Mouse (Mus musculus) MEL (cell line): ENCODE results near the gene Zbtb21. TPM values are rescaled to one million over a fixed set of nuclear protein-coding genes. Genes with fewer than 3 reads are reported as not detected.

Source experiments
- DNase-seq: peaks from one replicate; pipeline ENCODE4 v3.0.0; 2011; ENCODE audit warnings: low read depth, low spot score
- H3K27ac ChIP-seq: 2 replicates; pipeline ENCODE4 v1.5.1; 2012; ENCODE audit warnings: low read depth, mild to moderate bottlenecking, control low read depth, low read length, moderate library complexity; ENCODE audit not compliant: control insufficient read depth
- H3K27me3 ChIP-seq, 2 experiments: fragments of 150-350 bp in 1 of 2; sonication (generic) in 1 of 2; 2 replicates each; pipeline ENCODE4 v1.6.1; 2012; ENCODE audit warnings: low read length in 2 of 2, mild to moderate bottlenecking in 2 of 2, improper control_type of control experiment in 1 of 2, moderate library complexity in 1 of 2; ENCODE audit not compliant: insufficient read depth in 2 of 2, control insufficient read depth in 1 of 2
- H3K36me3 ChIP-seq, 2 experiments: 2 replicates each; pipeline ENCODE4 v1.6.1; 2012 to 2014; ENCODE audit warnings: low read length in 2 of 2, improper control_type of control experiment in 1 of 2, inconsistent platforms in 1 of 2, mild to moderate bottlenecking in 1 of 2; ENCODE audit not compliant: insufficient read depth in 2 of 2, control insufficient read depth in 1 of 2
- H3K4me1 ChIP-seq, 2 experiments: fragments of 150-350 bp in 1 of 2; sonication (generic) in 1 of 2; 2 replicates each; pipeline ENCODE4 v1.6.1; 2012; ENCODE audit warnings: low read length in 2 of 2, improper control_type of control experiment in 1 of 2, mild to moderate bottlenecking in 1 of 2; ENCODE audit not compliant: insufficient read depth in 2 of 2, control insufficient read depth in 1 of 2
- H3K4me3 ChIP-seq, 2 experiments: fragments of 150-350 bp in 1 of 2; sonication (generic) in 1 of 2; 2 replicates each; pipeline ENCODE4 v1.5.1; 2012; ENCODE audit warnings: low read depth in 2 of 2, low read length in 2 of 2, mild to moderate bottlenecking in 2 of 2, moderate library complexity in 2 of 2, control low read depth in 1 of 2, improper control_type of control experiment in 1 of 2; ENCODE audit not compliant: control insufficient read depth in 1 of 2, insufficient read depth in 1 of 2
- H3K79me2 ChIP-seq: 2 replicates; pipeline ENCODE4 v1.6.1; 2012; ENCODE audit warnings: mild to moderate bottlenecking, low read length, moderate library complexity; ENCODE audit not compliant: control insufficient read depth, poor library complexity, insufficient read depth
- H3K9ac ChIP-seq: 2 replicates; pipeline ENCODE4 v1.6.1; 2012; ENCODE audit warnings: low read depth, mild to moderate bottlenecking, control low read depth, low read length, moderate library complexity; ENCODE audit not compliant: control insufficient read depth, poor library complexity, severe bottlenecking
- H3K9me3 ChIP-seq: fragments of 150-350 bp; sonication (generic); replicated peaks from 2 replicates; pipeline ENCODE4 v1.6.1; 2012; ENCODE audit warnings: mild to moderate bottlenecking, low read length, improper control_type of control experiment, moderate library complexity; ENCODE audit not compliant: insufficient read depth
- CHD1 ChIP-seq: IDR thresholded peaks from 2 replicates; pipeline ENCODE4 v1.6.1; 2012; ENCODE audit warnings: low read depth, mild to moderate bottlenecking, inconsistent platforms, low read length, improper control_type of control experiment
- CTCF ChIP-seq, 3 experiments: IDR thresholded peaks in 2 of 3; conservative IDR thresholded peaks in 1 of 3; 2 replicates each; pipeline ENCODE4 v1.5.1; 2011 to 2012; ENCODE audit warnings: low read length in 3 of 3, low read depth in 2 of 3, mild to moderate bottlenecking in 2 of 3, improper control_type of control experiment in 1 of 3, inconsistent platforms in 1 of 3, mixed read lengths in 1 of 3, moderate library complexity in 1 of 3; ENCODE audit not compliant: control insufficient read depth in 1 of 3, insufficient read depth in 1 of 3, poor library complexity in 1 of 3, severe bottlenecking in 1 of 3
- ELF1 ChIP-seq: IDR thresholded peaks from 2 replicates; pipeline ENCODE4 v1.6.1; 2014; ENCODE audit warnings: low read depth, mild to moderate bottlenecking, inconsistent platforms, low read length, improper control_type of control experiment, moderate library complexity
- KAT2A ChIP-seq: conservative IDR thresholded peaks from 2 replicates; pipeline ENCODE4 v1.6.1; 2012; ENCODE audit warnings: low read depth, low read length, improper control_type of control experiment, inconsistent platforms
- MXI1 ChIP-seq: IDR thresholded peaks from 2 replicates; pipeline ENCODE4 v1.6.1; 2011; ENCODE audit warnings: mild to moderate bottlenecking, low read depth, low read length, improper control_type of control experiment
- MYC ChIP-seq: IDR thresholded peaks from 2 replicates; pipeline ENCODE4 v1.6.1; 2011; ENCODE audit warnings: low read depth, mild to moderate bottlenecking, low read length, improper control_type of control experiment, moderate library complexity
- NRF1 ChIP-seq: IDR thresholded peaks from 2 replicates; pipeline ENCODE4 v1.6.1; 2014; ENCODE audit warnings: low read depth, mild to moderate bottlenecking, inconsistent platforms, low read length, improper control_type of control experiment, moderate library complexity; ENCODE audit not compliant: poor library complexity, insufficient read depth, severe bottlenecking
- RAD21 ChIP-seq: IDR thresholded peaks from 2 replicates; pipeline ENCODE4 v1.6.1; 2011; ENCODE audit warnings: mild to moderate bottlenecking, low read depth, low read length, improper control_type of control experiment
- RCOR1 ChIP-seq: IDR thresholded peaks from 2 replicates; pipeline ENCODE4 v1.6.1; 2012; ENCODE audit warnings: low read depth, mild to moderate bottlenecking, inconsistent platforms, low read length, improper control_type of control experiment
- SIN3A ChIP-seq: IDR thresholded peaks from 2 replicates; pipeline ENCODE4 v1.6.1; 2012; ENCODE audit warnings: low read length, improper control_type of control experiment, inconsistent platforms
- SMC3 ChIP-seq: IDR thresholded peaks from 2 replicates; pipeline ENCODE4 v1.6.1; 2011; ENCODE audit warnings: low read depth, low read length, improper control_type of control experiment
- TCF12 ChIP-seq: IDR thresholded peaks from 2 replicates; pipeline ENCODE4 v1.6.1; 2014; ENCODE audit warnings: low read depth, mild to moderate bottlenecking, inconsistent platforms, low read length, improper control_type of control experiment, moderate library complexity
- USF2 ChIP-seq, 2 experiments: IDR thresholded peaks; 2 replicates each; pipeline ENCODE4 v1.6.1; 2011 to 2012; ENCODE audit warnings: improper control_type of control experiment in 2 of 2, low read length in 2 of 2, borderline replicate concordance in 1 of 2, inconsistent platforms in 1 of 2, low read depth in 1 of 2, mild to moderate bottlenecking in 1 of 2; ENCODE audit not compliant: insufficient read depth in 1 of 2
- ZC3H11A ChIP-seq: IDR thresholded peaks from 2 replicates; pipeline ENCODE4 v1.6.1; 2012; ENCODE audit warnings: low read depth, mild to moderate bottlenecking, inconsistent platforms, low read length, improper control_type of control experiment
- ZKSCAN1 ChIP-seq: IDR thresholded peaks from 2 replicates; pipeline ENCODE4 v1.6.1; 2012; ENCODE audit warnings: low read depth, mild to moderate bottlenecking, inconsistent platforms, low read length, improper control_type of control experiment, moderate library complexity
- polyA plus RNA-seq, 2 experiments: library from polyadenylated mRNA; stranded (reverse) in 1 of 2; unstranded in 1 of 2; fragments of >175 nt in 1 of 2; fragments of >200 nt in 1 of 2; gene quantifications; 2 replicates each; pipeline versions ENCODE4 v1.2.1 to v1.2.4; 2012; ENCODE audit warnings: low replicate concordance in 2 of 2, low read depth in 1 of 2; ENCODE audit not compliant: insufficient read length in 2 of 2, insufficient read depth in 1 of 2, missing spikeins in 1 of 2
- total RNA-seq: library from RNA; depleted of rRNA; stranded (reverse); fragments of 300-350 nt; gene quantifications from 2 replicates; pipeline ENCODE4 v1.2.3, GENCODE M21; 2012

Zbtb21 gene
- total and polyA plus RNA-seq, 3 experiments: 7.3 to 9.6 TPM; not detected in 1

DNA sequence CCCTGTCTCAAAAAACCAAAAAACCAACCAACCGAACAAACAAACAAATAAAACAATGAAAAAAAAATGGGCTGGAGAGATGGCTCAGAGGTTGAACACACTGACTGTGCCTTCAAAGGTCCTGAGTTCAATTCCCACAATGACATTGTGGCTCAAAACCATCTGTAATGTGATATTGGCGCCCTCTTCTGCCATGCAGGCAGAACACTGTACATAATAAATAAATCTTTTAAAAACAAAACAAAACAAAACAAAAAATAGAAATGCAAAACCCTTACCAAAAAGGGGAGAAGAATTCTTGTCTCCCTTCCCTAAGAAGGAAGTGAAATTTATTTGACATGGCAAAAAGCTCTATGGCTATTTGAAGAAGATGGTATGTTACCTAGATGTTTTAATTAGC, 29.1 kb upstream of the Zbtb21 start:
- H3K79me2 ChIP-seq: no peaks in the 10 kb centered on the region
- H3K9ac ChIP-seq: no peak overlapping the region
- H3K27ac ChIP-seq: no peak overlapping the region
- H3K4me3 ChIP-seq: no peak overlapping the region
- DNase-seq: peak; percentile 42
- H3K36me3 ChIP-seq: peaks cover 0 to 5% of the 10 kb centered on the region in 2 experiments; a peak in 1 of 4 replicates
- no peaks in the 10 kb centered on the region for H3K9me3 ChIP-seq
- peaks cover 3 to 6% of the 10 kb centered on the region in 2 experiments; a peak in 3 of 4 replicates for H3K4me1 ChIP-seq
- no peaks in the 10 kb centered on the region for H3K27me3 ChIP-seq
- TF ChIP-seq CHD1 (no peak), MXI1 (no peak), RAD21 (peak; percentile 67), CTCF (IDR thresholded peaks at IDR 0.05 in 2 of 3, conservative IDR thresholded peaks at IDR 0.05 in 1 of 3; ENCODE audit: control insufficient read depth in 1 of 3, insufficient read depth in 1 of 3, low read depth in 2 of 3, low read length in 3 of 3, poor library complexity in 1 of 3, severe bottlenecking in 1 of 3) (peak; percentile 18 to 51 (median 33); a peak in 4 of 6 replicates), ZC3H11A (peak; percentile 70), SMC3 (peak; percentile 52), MYC (no peak), ELF1 (no peak)
- TF ChIP-seq, all 39 proteins: peak for 4

DNA sequence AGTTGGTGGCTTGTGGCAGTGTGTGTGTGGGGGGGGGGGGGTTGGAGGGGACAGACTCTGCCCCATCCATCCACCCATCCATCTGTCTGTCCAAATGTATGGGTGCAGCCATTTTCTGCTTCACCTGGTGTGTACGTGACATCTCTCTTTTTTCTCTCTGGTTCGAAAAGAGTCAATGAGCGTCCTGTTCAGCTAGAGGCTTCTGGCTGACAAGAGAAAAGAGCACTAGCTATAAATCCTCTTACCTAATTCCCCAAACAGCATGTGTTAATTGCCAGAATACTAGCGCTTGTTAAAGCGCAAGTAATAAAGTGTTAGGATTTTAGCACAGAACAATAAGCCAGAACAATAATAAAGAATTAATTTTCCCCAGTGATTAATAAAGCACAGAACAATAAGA, 22.2 kb upstream of the Zbtb21 start:
- no peak for TF ChIP-seq SIN3A
- no peak for TF ChIP-seq ZC3H11A
- no peak for TF ChIP-seq NRF1
- TF ChIP-seq KAT2A: no peak
- no peak for TF ChIP-seq TCF12
- no peak for TF ChIP-seq USF2 (IDR thresholded peaks at IDR 0.05; ENCODE audit: borderline replicate concordance in 1 of 2, insufficient read depth in 1 of 2, low read depth in 1 of 2, low read length in 2 of 2)
- no peak for TF ChIP-seq SMC3
- no peak for TF ChIP-seq CTCF (IDR thresholded peaks at IDR 0.05 in 2 of 3, conservative IDR thresholded peaks at IDR 0.05 in 1 of 3; ENCODE audit: control insufficient read depth in 1 of 3, insufficient read depth in 1 of 3, low read depth in 2 of 3, low read length in 3 of 3, poor library complexity in 1 of 3, severe bottlenecking in 1 of 3)
- TF ChIP-seq RCOR1: no peak
- no peak for TF ChIP-seq MXI1
- no peak for TF ChIP-seq ZKSCAN1
- no peak for DNase-seq

More for the DNA sequence above, 22.2 kb upstream of the Zbtb21 start:
- H3K79me2 ChIP-seq: no peaks in the 10 kb centered on the region
- no peaks in the 10 kb centered on the region for H3K4me1 ChIP-seq
- no peaks in the 10 kb centered on the region for H3K36me3 ChIP-seq
- H3K27ac ChIP-seq: no peak overlapping the region
- H3K4me3 ChIP-seq: no peak overlapping the region
- H3K9me3 ChIP-seq: no peaks in the 10 kb centered on the region
- no peaks in the 10 kb centered on the region for H3K27me3 ChIP-seq
- no peak overlapping the region for H3K9ac ChIP-seq
